Mouse (Mus musculus): ENCODE results near the gene Klhl25. TPM values are rescaled to one million over a fixed set of nuclear protein-coding genes. Genes with fewer than 3 reads are reported as not detected.

The Klhl25 gene
- total and polyA plus RNA-seq, 2 experiments: 12.0 to 20.0 TPM

GRCm38 (mm10) chr7:75891466-75891865 lies 43.4 kb downstream of the Klhl25 start:
- Histone ChIP-seq H3K4me1 (ENCODE audit: control insufficient read depth, insufficient read depth, low read length) (no peaks in the 10 kb centered on the region), H3K4me3 (ENCODE audit: insufficient read depth, low read depth, low read length) (no peak overlapping the region), H3K27ac (replicated peaks; ENCODE audit: insufficient read depth, low read depth, low read length) (no peak overlapping the region), H3K36me3 (ENCODE audit: control insufficient read depth, insufficient read depth, low read length) (no peaks in the 10 kb centered on the region), H3K27me3 (ENCODE audit: control insufficient read depth, insufficient read depth, low read length) (no peaks in the 10 kb centered on the region), H3K9ac (ENCODE audit: low read depth, low read length) (no peak overlapping the region), H3K79me2 (ENCODE audit: control insufficient read depth, insufficient read depth, low read length) (no peaks in the 10 kb centered on the region)
- no peak for TF ChIP-seq CTCF (IDR thresholded peaks at IDR 0.05; ENCODE audit: low read depth, low read length)
- TF ChIP-seq POLR2A (IDR thresholded peaks at IDR 0.05; ENCODE audit: extremely low read depth, insufficient read depth, low read length): no peak
- WGBS: 86% methylated on average over 4 of the region's 4 CpGs
- no peak for DNase-seq (ENCODE audit: extremely low read depth, low read depth, low spot score)

GRCm38 (mm10) chr7:75892737-75893136 lies 44.6 kb downstream of the Klhl25 start:
- Histone ChIP-seq H3K4me1 (ENCODE audit: control insufficient read depth, insufficient read depth, low read length) (no peaks in the 10 kb centered on the region), H3K79me2 (ENCODE audit: control insufficient read depth, insufficient read depth, low read length) (no peaks in the 10 kb centered on the region), H3K9ac (ENCODE audit: low read depth, low read length) (no peak overlapping the region), H3K36me3 (ENCODE audit: control insufficient read depth, insufficient read depth, low read length) (no peaks in the 10 kb centered on the region), H3K4me3 (ENCODE audit: insufficient read depth, low read depth, low read length) (no peak overlapping the region), H3K27ac (replicated peaks; ENCODE audit: insufficient read depth, low read depth, low read length) (no peak overlapping the region), H3K27me3 (ENCODE audit: control insufficient read depth, insufficient read depth, low read length) (no peaks in the 10 kb centered on the region)
- no peak for DNase-seq (ENCODE audit: extremely low read depth, low read depth, low spot score)
- 61% methylated on average over 3 of the region's 3 CpGs for WGBS
- TF ChIP-seq CTCF (IDR thresholded peaks at IDR 0.05; ENCODE audit: low read depth, low read length) (no peak), POLR2A (IDR thresholded peaks at IDR 0.05; ENCODE audit: extremely low read depth, insufficient read depth, low read length) (no peak)

GRCm38 (mm10) chr7:75893709-75894108 lies 45.6 kb downstream of the Klhl25 start:
- WGBS: 78% methylated on average over 8 of the region's 8 CpGs
- Histone ChIP-seq H3K9ac (ENCODE audit: low read depth, low read length) (no peak overlapping the region), H3K36me3 (ENCODE audit: control insufficient read depth, insufficient read depth, low read length) (no peaks in the 10 kb centered on the region), H3K27ac (replicated peaks; ENCODE audit: insufficient read depth, low read depth, low read length) (no peak overlapping the region), H3K4me3 (ENCODE audit: insufficient read depth, low read depth, low read length) (no peak overlapping the region), H3K27me3 (ENCODE audit: control insufficient read depth, insufficient read depth, low read length) (no peaks in the 10 kb centered on the region), H3K79me2 (ENCODE audit: control insufficient read depth, insufficient read depth, low read length) (no peaks in the 10 kb centered on the region), H3K4me1 (ENCODE audit: control insufficient read depth, insufficient read depth, low read length) (no peaks in the 10 kb centered on the region)
- TF ChIP-seq CTCF (IDR thresholded peaks at IDR 0.05; ENCODE audit: low read depth, low read length): no peak
- no peak for TF ChIP-seq POLR2A (IDR thresholded peaks at IDR 0.05; ENCODE audit: extremely low read depth, insufficient read depth, low read length)
- no peak for DNase-seq (ENCODE audit: extremely low read depth, low read depth, low spot score)

GRCm38 (mm10) chr7:75897041-75897440 lies 48.9 kb downstream of the Klhl25 start:
- Histone ChIP-seq H3K4me3 (ENCODE audit: insufficient read depth, low read depth, low read length) (no peak overlapping the region), H3K36me3 (ENCODE audit: control insufficient read depth, insufficient read depth, low read length) (no peaks in the 10 kb centered on the region), H3K9ac (ENCODE audit: low read depth, low read length) (no peak overlapping the region), H3K27ac (replicated peaks; ENCODE audit: insufficient read depth, low read depth, low read length) (no peak overlapping the region), H3K4me1 (ENCODE audit: control insufficient read depth, insufficient read depth, low read length) (no peaks in the 10 kb centered on the region), H3K79me2 (ENCODE audit: control insufficient read depth, insufficient read depth, low read length) (no peaks in the 10 kb centered on the region), H3K27me3 (ENCODE audit: control insufficient read depth, insufficient read depth, low read length) (no peaks in the 10 kb centered on the region)
- WGBS: 78% methylated on average over 5 of the region's 5 CpGs
- no peak for DNase-seq (ENCODE audit: extremely low read depth, low read depth, low spot score)
- no peak for TF ChIP-seq POLR2A (IDR thresholded peaks at IDR 0.05; ENCODE audit: extremely low read depth, insufficient read depth, low read length)
- no peak for TF ChIP-seq CTCF (IDR thresholded peaks at IDR 0.05; ENCODE audit: low read depth, low read length)

- Histone ChIP-seq H3K4me1 (ENCODE audit: control insufficient read depth, insufficient read depth, low read length) (no peaks in the 10 kb centered on the region), H3K79me2 (ENCODE audit: control insufficient read depth, insufficient read depth, low read length) (no peaks in the 10 kb centered on the region), H3K4me3 (ENCODE audit: insufficient read depth, low read depth, low read length) (no peak overlapping the region), H3K27ac (replicated peaks; ENCODE audit: insufficient read depth, low read depth, low read length) (no peak overlapping the region), H3K9ac (ENCODE audit: low read depth, low read length) (no peak overlapping the region), H3K27me3 (ENCODE audit: control insufficient read depth, insufficient read depth, low read length) (no peaks in the 10 kb centered on the region), H3K36me3 (ENCODE audit: control insufficient read depth, insufficient read depth, low read length) (no peaks in the 10 kb centered on the region)
- 43% methylated on average over 6 of the region's 6 CpGs for WGBS
- DNase-seq (ENCODE audit: extremely low read depth, low read depth, low spot score): no peak
- TF ChIP-seq CTCF (IDR thresholded peaks at IDR 0.05; ENCODE audit: low read depth, low read length) (no peak), POLR2A (IDR thresholded peaks at IDR 0.05; ENCODE audit: extremely low read depth, insufficient read depth, low read length) (no peak)
Observed at GRCm38 (mm10) chr7:75899102-75899501, 51.0 kb downstream of the Klhl25 start.

- no peaks in the 10 kb centered on the region for H3K36me3 ChIP-seq (ENCODE audit: control insufficient read depth, insufficient read depth, low read length)
- 50% methylated on average over 8 of the region's 8 CpGs for WGBS
- H3K79me2 ChIP-seq (ENCODE audit: control insufficient read depth, insufficient read depth, low read length): no peaks in the 10 kb centered on the region
- TF ChIP-seq CTCF (IDR thresholded peaks at IDR 0.05; ENCODE audit: low read depth, low read length) (no peak), POLR2A (IDR thresholded peaks at IDR 0.05; ENCODE audit: extremely low read depth, insufficient read depth, low read length) (no peak)
- H3K27ac ChIP-seq (replicated peaks; ENCODE audit: insufficient read depth, low read depth, low read length): no peak overlapping the region
- DNase-seq (ENCODE audit: extremely low read depth, low read depth, low spot score): no peak
- no peak overlapping the region for H3K4me3 ChIP-seq (ENCODE audit: insufficient read depth, low read depth, low read length)
- no peaks in the 10 kb centered on the region for H3K4me1 ChIP-seq (ENCODE audit: control insufficient read depth, insufficient read depth, low read length)
- H3K9ac ChIP-seq (ENCODE audit: low read depth, low read length): no peak overlapping the region
- no peaks in the 10 kb centered on the region for H3K27me3 ChIP-seq (ENCODE audit: control insufficient read depth, insufficient read depth, low read length)
Observed at GRCm38 (mm10) chr7:75899517-75899916, 51.4 kb downstream of the Klhl25 start.
